Mouse (Mus musculus) heart, adult 2 months (tissue): ENCODE data around the gene 4933428G20Rik.

Source experiments
- EP300 ChIP-seq: fragments of 200-500 bp; IDR thresholded peaks from 2 replicates; pipeline ENCODE4 v1.6.1; 2011; ENCODE audit warnings: low read depth, low read length, control low read depth; ENCODE audit not compliant: insufficient read depth
- POLR2A ChIP-seq: fragments of 200-500 bp; IDR thresholded peaks from 2 replicates; pipeline ENCODE4 v1.6.1; 2011; ENCODE audit warnings: mild to moderate bottlenecking, low read depth, low read length, control low read depth; ENCODE audit not compliant: insufficient read depth

DNA sequence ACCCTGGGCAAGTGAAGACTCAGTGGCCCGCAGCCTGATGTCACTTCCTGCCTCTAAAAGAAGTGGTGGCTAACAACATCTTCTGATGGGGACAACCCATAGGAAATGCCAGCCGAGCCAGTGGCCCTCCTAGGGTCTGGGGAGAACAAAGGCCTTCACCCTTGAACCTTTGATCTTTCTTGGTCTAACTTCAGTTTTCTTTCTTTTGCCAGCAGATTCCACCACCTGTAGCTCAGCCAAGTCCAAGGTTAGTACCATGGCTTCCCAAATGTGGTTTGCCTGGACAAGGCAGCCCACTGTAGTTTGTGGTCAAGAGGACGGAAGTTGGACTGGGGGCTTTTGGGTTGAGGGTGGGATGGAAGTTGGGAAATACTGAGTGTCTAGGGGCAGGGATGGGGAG is 7.3 kb downstream of the 4933428G20Rik start:
- TF ChIP-seq EP300 (no peak), POLR2A (no peak)
